Mouse (Mus musculus): ENCODE data around the gene Osbpl5. TPM values are rescaled to one million over a fixed set of nuclear protein-coding genes. Genes with fewer than 3 reads are reported as not detected.

Osbpl5 gene
- polyA plus RNA-seq, 1 experiment from 2014 or later, result 43.7 TPM

GRCm38 (mm10) chr7:143740653-143741052, 16.1 kb downstream of the Osbpl5 start:
- no peak; the same call in 1 of the 2 replicates for ATAC-seq
- no peaks in the 10 kb centered on the region for H3K9me3 ChIP-seq (ENCODE audit: control insufficient read depth, low read length)
- peaks cover 29% of the 10 kb centered on the region for H3K4me1 ChIP-seq (ENCODE audit: control insufficient read depth, insufficient read depth, low read depth, low read length)
- peak overlapping the region; percentile 39; the same call in 1 of the 2 replicates for H3K27ac ChIP-seq (ENCODE audit: low read depth, low read length)
- H3K27me3 ChIP-seq (replicated peaks; ENCODE audit: control insufficient read depth, insufficient read depth, low read length), result no peaks in the 10 kb centered on the region
- no peaks in the 10 kb centered on the region for H3K36me3 ChIP-seq (ENCODE audit: control insufficient read depth, insufficient read depth, low read length)
- peak overlapping the region; percentile 48 for H3K4me3 ChIP-seq (ENCODE audit: low read length)
- 15% methylated on average over 2 of the region's 2 CpGs for WGBS
- H3K4me2 ChIP-seq (ENCODE audit: low read length), result peak overlapping the region; percentile 88
- H3K9ac ChIP-seq (ENCODE audit: low read depth, low read length), result peak overlapping the region; percentile 81

DNA sequence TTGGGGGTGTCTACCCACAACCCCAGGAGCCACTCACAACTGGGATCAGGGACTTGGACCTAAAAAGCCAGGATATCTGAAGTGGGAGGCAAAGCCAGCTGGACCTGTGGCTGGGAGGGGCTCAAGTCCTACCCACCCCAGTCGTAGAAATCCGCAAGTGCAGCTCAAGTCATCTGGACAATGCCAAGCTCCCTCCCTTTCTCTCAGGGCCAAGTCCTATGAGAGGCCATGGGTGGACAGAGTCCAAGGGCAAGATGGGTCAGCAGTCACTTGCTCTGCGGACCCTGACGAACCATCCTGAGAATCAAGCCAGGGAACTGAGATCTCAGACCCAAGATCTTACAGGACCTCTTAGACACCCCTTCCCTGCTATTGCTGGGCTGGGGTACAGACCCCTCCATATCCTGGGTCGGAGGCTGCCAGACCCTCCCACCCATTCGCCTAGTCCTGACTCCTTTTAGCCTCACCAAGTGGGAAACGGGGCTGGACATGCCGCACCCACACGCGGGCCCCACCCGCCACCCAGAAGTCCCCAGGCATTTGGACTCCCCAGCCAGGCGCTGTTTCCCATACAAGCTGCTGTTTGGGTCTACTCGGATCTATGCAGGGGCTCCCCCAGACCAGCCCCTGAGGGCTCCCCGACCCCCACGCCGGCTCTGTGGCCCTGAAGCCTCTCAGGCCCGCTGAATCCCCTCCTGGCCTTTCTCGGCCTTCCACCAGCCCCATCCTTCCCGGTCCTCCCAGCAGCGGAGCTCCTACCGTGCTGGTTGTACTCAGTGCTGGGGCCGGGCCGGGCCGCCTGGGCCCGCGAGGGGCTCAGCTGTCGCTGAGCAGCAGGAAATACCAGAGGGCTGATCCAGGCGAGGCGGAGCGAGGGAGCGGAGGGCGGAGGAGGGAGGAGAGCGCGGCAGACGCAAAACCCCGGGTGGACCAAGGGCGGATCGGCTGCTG, 17.0 kb downstream of the Osbpl5 start:
- H3K27ac ChIP-seq (ENCODE audit: low read depth, low read length), result peak overlapping the region; percentile 39
- no peaks in the 10 kb centered on the region for H3K27me3 ChIP-seq (replicated peaks; ENCODE audit: control insufficient read depth, insufficient read depth, low read length)
- ATAC-seq, result peak; percentile 90
- H3K4me1 ChIP-seq (ENCODE audit: control insufficient read depth, insufficient read depth, low read depth, low read length), result peaks cover 29% of the 10 kb centered on the region
- H3K4me3 ChIP-seq (ENCODE audit: low read length), result peak overlapping the region; percentile 48
- H3K4me2 ChIP-seq (ENCODE audit: low read length), result peak overlapping the region; percentile 88
- peak overlapping the region; percentile 81 for H3K9ac ChIP-seq (ENCODE audit: low read depth, low read length)
- 3% methylated on average over 37 of the region's 38 CpGs for WGBS
- no peaks in the 10 kb centered on the region for H3K9me3 ChIP-seq (ENCODE audit: control insufficient read depth, low read length)
- no peaks in the 10 kb centered on the region for H3K36me3 ChIP-seq (ENCODE audit: control insufficient read depth, insufficient read depth, low read length)

DNA sequence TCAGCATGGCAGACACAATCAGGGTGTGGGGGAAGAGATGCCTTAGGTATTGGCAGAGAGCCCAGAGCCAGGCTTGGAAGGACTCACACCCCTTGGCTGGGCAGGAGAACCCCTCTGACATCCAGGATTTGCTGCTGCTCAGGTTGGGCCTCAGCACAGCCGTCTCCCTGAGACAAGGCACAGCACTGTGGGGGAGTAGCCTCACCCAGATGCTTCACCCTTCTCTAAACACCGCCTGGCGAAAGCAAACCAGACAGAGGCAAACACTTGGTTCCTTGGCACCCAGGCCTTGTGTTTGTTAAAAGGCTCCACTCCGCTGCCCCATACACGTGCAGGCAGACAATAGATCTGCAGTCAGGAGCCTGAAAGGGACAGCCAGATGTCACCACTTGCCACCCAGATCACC, 18.2 kb downstream of the Osbpl5 start:
- peaks cover 29% of the 10 kb centered on the region for H3K4me1 ChIP-seq (ENCODE audit: control insufficient read depth, insufficient read depth, low read depth, low read length)
- peak; percentile 44 for ATAC-seq
- H3K4me3 ChIP-seq (ENCODE audit: low read length), result peak overlapping the region; percentile 48
- H3K4me2 ChIP-seq (ENCODE audit: low read length), result peak overlapping the region; percentile 88
- peak overlapping the region; percentile 39 for H3K27ac ChIP-seq (ENCODE audit: low read depth, low read length)
- no peaks in the 10 kb centered on the region for H3K36me3 ChIP-seq (ENCODE audit: control insufficient read depth, insufficient read depth, low read length)
- WGBS, result 4% methylated on average over 5 of the region's 5 CpGs
- peak overlapping the region; percentile 81 for H3K9ac ChIP-seq (ENCODE audit: low read depth, low read length)
- no peaks in the 10 kb centered on the region for H3K27me3 ChIP-seq (replicated peaks; ENCODE audit: control insufficient read depth, insufficient read depth, low read length)
- no peaks in the 10 kb centered on the region for H3K9me3 ChIP-seq (ENCODE audit: control insufficient read depth, low read length)

- Histone ChIP-seq H3K9ac (ENCODE audit: low read depth, low read length) (peak overlapping the region; percentile 81), H3K27ac (ENCODE audit: low read depth, low read length) (peak overlapping the region; percentile 39), H3K4me3 (ENCODE audit: low read length) (peak overlapping the region; percentile 48), H3K27me3 (replicated peaks; ENCODE audit: control insufficient read depth, insufficient read depth, low read length) (no peaks in the 10 kb centered on the region), H3K9me3 (ENCODE audit: control insufficient read depth, low read length) (no peaks in the 10 kb centered on the region), H3K36me3 (ENCODE audit: control insufficient read depth, insufficient read depth, low read length) (no peaks in the 10 kb centered on the region), H3K4me1 (ENCODE audit: control insufficient read depth, insufficient read depth, low read depth, low read length) (peaks cover 29% of the 10 kb centered on the region), H3K4me2 (ENCODE audit: low read length) (peak overlapping the region; percentile 88)
- ATAC-seq, result no peak; the same call in 1 of the 2 replicates
- 46% methylated on average over 6 of the region's 6 CpGs for WGBS
These were observed 18.6 kb downstream of the Osbpl5 start for GRCm38 (mm10) chr7:143738194-143738593.

DNA sequence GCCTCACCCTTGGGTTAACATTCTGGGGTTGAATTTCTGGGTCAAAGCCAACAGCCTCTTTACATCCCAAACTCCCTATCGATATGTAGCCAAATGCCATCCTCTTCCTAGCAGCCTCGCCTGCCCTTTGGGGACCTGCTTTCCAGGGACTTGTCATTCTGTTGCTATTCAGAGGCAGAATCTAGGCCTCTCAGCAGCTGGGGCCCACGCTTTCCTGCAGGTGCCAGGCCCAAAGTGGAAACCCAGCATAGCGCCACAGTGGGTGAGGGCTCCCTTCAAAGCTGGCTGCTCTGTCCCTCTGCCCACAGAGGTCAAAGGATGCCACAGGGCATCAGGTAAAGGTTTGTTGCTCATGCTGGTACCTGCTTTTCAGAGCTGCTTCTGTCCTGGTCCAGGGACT, 23.0 kb downstream of the Osbpl5 start:
- Histone ChIP-seq H3K9me3 (ENCODE audit: control insufficient read depth, low read length) (no peaks in the 10 kb centered on the region), H3K4me3 (ENCODE audit: low read length) (no peak overlapping the region), H3K27me3 (replicated peaks; ENCODE audit: control insufficient read depth, insufficient read depth, low read length) (no peaks in the 10 kb centered on the region), H3K9ac (ENCODE audit: low read depth, low read length) (no peak overlapping the region), H3K4me2 (ENCODE audit: low read length) (no peak overlapping the region), H3K36me3 (ENCODE audit: control insufficient read depth, insufficient read depth, low read length) (no peaks in the 10 kb centered on the region), H3K27ac (ENCODE audit: low read depth, low read length) (no peak overlapping the region), H3K4me1 (ENCODE audit: control insufficient read depth, insufficient read depth, low read depth, low read length) (peaks cover 18% of the 10 kb centered on the region)
- ATAC-seq, result no peak
- 76% methylated on average over 4 of the region's 4 CpGs for WGBS

DNA sequence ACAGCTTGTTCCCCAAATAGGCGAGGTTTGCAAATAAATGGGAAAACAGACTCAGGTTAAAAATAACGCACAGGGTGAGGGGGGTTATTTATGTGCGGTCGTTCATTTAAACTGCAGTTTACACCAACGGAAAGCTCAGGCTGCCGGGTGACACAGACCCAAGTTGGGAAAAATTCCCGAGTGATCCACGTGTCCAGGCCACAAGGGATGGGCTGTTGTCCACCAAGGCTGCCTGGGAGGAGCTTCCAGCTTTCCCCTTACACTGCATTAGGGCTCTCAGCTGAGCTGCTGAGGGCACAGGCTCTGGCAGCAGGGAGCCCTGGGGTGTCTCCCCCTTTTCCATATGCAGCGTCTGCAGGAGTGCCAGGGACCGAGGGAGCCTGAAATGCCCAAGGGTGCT, 26.9 kb downstream of the Osbpl5 start:
- H3K4me1 ChIP-seq (ENCODE audit: control insufficient read depth, insufficient read depth, low read depth, low read length), result no peaks in the 10 kb centered on the region; the same call in 1 of the 2 replicates
- H3K9me3 ChIP-seq (ENCODE audit: control insufficient read depth, low read length), result no peaks in the 10 kb centered on the region
- no peak overlapping the region for H3K4me3 ChIP-seq (ENCODE audit: low read length)
- H3K36me3 ChIP-seq (ENCODE audit: control insufficient read depth, insufficient read depth, low read length), result no peaks in the 10 kb centered on the region
- no peak overlapping the region for H3K4me2 ChIP-seq (ENCODE audit: low read length)
- no peak overlapping the region for H3K27ac ChIP-seq (ENCODE audit: low read depth, low read length)
- H3K9ac ChIP-seq (ENCODE audit: low read depth, low read length), result no peak overlapping the region
- WGBS, result 80% methylated on average over 10 of the region's 10 CpGs
- no peaks in the 10 kb centered on the region for H3K27me3 ChIP-seq (replicated peaks; ENCODE audit: control insufficient read depth, insufficient read depth, low read length)
- no peak for ATAC-seq

DNA sequence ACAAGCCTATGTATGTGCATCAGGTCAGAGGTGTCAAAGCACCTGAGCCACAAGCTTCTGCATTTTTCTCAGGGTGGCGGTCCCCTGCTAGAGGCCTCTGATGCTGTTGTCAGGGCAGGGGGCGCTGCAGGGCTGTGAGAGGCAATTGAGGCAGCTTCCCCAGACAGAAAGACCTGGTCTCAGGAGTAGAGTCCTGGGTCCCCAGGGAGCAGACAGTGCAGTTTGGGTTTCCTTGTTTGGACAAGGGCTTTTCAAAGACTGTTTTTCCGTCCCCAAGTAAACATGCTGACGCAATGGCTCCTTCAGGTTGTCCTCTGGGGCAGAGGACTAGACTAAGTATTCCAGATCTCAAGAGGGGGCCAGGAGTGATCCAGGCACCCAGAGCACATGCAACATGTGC, 30.4 kb downstream of the Osbpl5 start:
- no peak overlapping the region for H3K4me2 ChIP-seq (ENCODE audit: low read length)
- H3K27ac ChIP-seq (ENCODE audit: low read depth, low read length), result no peak overlapping the region
- WGBS, result 78% methylated on average over 4 of the region's 4 CpGs
- H3K27me3 ChIP-seq (replicated peaks; ENCODE audit: control insufficient read depth, insufficient read depth, low read length), result no peaks in the 10 kb centered on the region
- no peaks in the 10 kb centered on the region for H3K9me3 ChIP-seq (ENCODE audit: control insufficient read depth, low read length)
- H3K4me3 ChIP-seq (ENCODE audit: low read length), result no peak overlapping the region
- H3K9ac ChIP-seq (ENCODE audit: low read depth, low read length), result no peak overlapping the region
- H3K36me3 ChIP-seq (ENCODE audit: control insufficient read depth, insufficient read depth, low read length), result no peaks in the 10 kb centered on the region
- ATAC-seq, result no peak
- no peaks in the 10 kb centered on the region; the same call in 1 of the 2 replicates for H3K4me1 ChIP-seq (ENCODE audit: control insufficient read depth, insufficient read depth, low read depth, low read length)

DNA sequence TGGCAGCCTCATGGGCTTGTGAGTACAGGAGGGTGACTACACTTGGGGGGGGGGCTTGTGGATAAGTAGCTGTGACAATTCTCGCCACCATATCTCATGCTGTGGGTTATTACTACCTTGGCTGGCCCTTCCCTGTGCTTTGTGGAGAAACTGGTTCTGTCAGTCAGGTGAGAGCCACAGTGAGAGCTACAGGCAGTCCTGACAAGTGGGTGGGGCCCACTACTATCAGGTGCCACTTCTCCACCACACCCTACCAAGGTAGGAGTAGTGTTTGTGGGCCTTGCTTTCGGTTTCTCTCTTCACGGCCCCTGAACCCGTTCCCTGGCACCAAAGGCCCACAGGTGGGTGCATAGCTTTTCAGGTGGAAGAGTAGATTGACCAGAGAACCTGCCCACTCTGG, 32.9 kb downstream of the Osbpl5 start:
- Histone ChIP-seq H3K36me3 (ENCODE audit: control insufficient read depth, insufficient read depth, low read length) (no peaks in the 10 kb centered on the region), H3K4me1 (ENCODE audit: control insufficient read depth, insufficient read depth, low read depth, low read length) (no peaks in the 10 kb centered on the region), H3K9ac (ENCODE audit: low read depth, low read length) (no peak overlapping the region), H3K4me2 (ENCODE audit: low read length) (no peak overlapping the region), H3K27me3 (replicated peaks; ENCODE audit: control insufficient read depth, insufficient read depth, low read length) (no peaks in the 10 kb centered on the region), H3K4me3 (ENCODE audit: low read length) (no peak overlapping the region), H3K9me3 (ENCODE audit: control insufficient read depth, low read length) (no peaks in the 10 kb centered on the region), H3K27ac (ENCODE audit: low read depth, low read length) (no peak overlapping the region)
- no peak for ATAC-seq
- 94% methylated on average over 4 of the region's 4 CpGs for WGBS

GRCm38 (mm10) chr7:143722646-143723045, 34.1 kb downstream of the Osbpl5 start:
- Histone ChIP-seq H3K36me3 (ENCODE audit: control insufficient read depth, insufficient read depth, low read length) (no peaks in the 10 kb centered on the region), H3K27ac (ENCODE audit: low read depth, low read length) (no peak overlapping the region), H3K9me3 (ENCODE audit: control insufficient read depth, low read length) (no peaks in the 10 kb centered on the region), H3K4me1 (ENCODE audit: control insufficient read depth, insufficient read depth, low read depth, low read length) (no peaks in the 10 kb centered on the region), H3K27me3 (replicated peaks; ENCODE audit: control insufficient read depth, insufficient read depth, low read length) (no peaks in the 10 kb centered on the region), H3K4me3 (ENCODE audit: low read length) (no peak overlapping the region), H3K9ac (ENCODE audit: low read depth, low read length) (no peak overlapping the region), H3K4me2 (ENCODE audit: low read length) (no peak overlapping the region)
- WGBS, result 71% methylated on average over 5 of the region's 5 CpGs
- ATAC-seq, result no peak

Data from hindbrain, embryonic 16.5 days (tissue).